Mouse (Mus musculus): Measurements from ENCODE around the gene Krtap24-1. TPM values are rescaled to one million over a fixed set of nuclear protein-coding genes. Genes with fewer than 3 reads are reported as not detected.

The Krtap24-1 gene
- polyA plus RNA-seq, 1 experiment, result not detected

DNA sequence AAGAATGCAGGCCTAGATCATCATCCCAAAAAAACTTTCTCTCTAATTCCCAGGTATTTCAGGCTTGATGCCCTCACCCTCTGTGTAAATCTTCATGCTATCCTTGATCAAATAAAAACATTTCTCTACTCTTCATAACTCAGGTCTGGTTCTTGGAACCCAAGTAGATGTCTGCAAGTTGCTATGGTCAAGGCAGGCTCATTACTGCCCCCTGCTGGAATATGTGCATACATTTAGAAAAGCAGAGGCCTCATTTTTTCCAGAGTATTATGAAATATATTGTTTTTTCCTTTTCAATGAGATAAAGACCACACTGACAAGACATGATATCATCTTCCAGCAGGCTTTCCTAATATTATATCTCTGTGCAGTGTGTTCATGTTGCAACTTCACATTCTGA, 19.3 kb downstream of the Krtap24-1 start:
- no peak overlapping the region for H3K4me3 ChIP-seq (ENCODE audit: insufficient read depth, low read depth, low read length)
- no peak overlapping the region for H3K27ac ChIP-seq (replicated peaks; ENCODE audit: low read depth, low read length)
- H3K4me1 ChIP-seq (ENCODE audit: control insufficient read depth, insufficient read depth, insufficient read length, low read length), result no peaks in the 10 kb centered on the region

DNA sequence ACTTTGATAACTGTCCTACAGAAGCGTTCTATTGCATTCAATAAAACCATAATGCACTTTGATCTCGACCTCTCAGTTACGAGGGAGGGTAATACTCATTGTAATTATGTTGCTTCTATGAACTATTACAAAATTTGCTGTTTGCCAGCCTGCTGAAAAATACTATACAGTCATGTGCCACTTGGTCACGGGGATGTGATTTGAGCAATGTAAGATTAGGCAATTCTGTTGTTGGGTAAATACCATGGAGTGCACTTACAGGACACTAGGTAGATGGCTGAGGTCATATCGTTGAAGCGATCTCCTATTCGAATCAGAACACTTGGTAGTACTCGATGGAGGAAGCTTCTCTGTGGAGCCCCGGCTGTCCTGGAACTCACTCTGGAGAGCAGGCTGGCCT, 28.7 kb downstream of the Krtap24-1 start:
- no peak overlapping the region for H3K27ac ChIP-seq (replicated peaks; ENCODE audit: low read depth, low read length)
- H3K4me1 ChIP-seq (ENCODE audit: control insufficient read depth, insufficient read depth, insufficient read length, low read length), result no peaks in the 10 kb centered on the region
- H3K4me3 ChIP-seq (ENCODE audit: insufficient read depth, low read depth, low read length), result no peak overlapping the region

DNA sequence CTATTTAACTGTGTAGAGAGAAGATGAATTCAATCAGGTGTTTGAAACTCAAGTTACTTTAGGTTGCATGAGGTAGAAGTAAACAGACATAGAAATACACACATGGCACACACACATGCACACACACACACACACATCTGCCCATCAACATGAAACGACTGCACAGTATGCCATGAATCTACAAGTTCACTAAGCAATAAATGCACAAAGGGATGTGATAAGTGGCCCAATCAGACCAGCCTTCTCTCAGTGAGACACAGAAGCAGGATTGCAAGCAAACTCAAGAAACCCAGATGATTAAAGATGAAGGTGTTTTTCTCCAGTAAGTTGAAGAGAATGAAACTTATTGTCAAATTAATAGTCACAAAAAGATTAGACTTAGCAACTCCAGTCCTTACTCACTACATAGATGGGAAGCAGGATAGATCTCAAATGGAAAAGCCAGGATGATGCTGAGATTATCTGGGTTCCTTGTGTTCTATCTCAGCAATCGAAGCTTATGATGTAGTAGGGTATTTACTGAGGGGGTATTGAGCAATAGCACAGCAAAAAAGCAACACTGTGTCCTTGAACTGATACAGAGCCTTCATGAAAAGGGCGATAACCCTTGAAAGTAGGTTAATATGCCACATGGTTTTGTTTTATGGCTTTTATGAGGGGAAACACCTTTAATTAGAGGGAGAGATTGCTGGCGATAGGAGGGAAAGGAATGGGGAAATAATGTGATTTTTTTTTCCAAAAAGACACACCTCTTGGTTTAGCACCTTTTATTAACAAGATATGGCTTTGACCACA, 36.0 kb downstream of the Krtap24-1 start:
- no peak overlapping the region for H3K4me3 ChIP-seq (ENCODE audit: insufficient read depth, low read depth, low read length)
- no peaks in the 10 kb centered on the region for H3K4me1 ChIP-seq (ENCODE audit: control insufficient read depth, insufficient read depth, insufficient read length, low read length)
- H3K27ac ChIP-seq (replicated peaks; ENCODE audit: low read depth, low read length), result no peak overlapping the region

DNA sequence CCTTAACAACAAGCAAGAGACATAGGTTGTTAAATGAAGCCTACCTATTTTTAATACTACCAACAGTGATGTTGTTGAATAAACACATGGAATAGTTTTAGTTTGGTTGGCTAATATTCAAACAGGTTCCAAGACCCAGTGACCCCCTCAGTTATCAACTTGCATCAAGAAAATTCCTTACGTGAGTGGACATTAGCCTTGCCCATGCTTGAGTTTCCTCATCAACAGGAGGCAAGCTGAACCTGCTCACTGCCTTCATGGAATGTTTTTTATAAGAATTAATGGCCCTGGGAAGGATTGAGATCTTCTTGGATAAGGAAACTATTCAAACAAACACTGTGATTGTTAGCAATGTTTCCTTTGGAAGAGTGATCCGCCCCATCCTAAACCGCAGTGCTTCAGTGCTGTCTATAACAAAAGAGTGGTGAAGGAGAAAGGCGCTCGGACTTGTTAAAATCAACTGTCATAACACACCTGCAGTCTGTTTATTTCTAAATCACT, 39.1 kb downstream of the Krtap24-1 start:
- no peaks in the 10 kb centered on the region for H3K4me1 ChIP-seq (ENCODE audit: control insufficient read depth, insufficient read depth, insufficient read length, low read length)
- no peak overlapping the region for H3K27ac ChIP-seq (replicated peaks; ENCODE audit: low read depth, low read length)
- no peak overlapping the region for H3K4me3 ChIP-seq (ENCODE audit: insufficient read depth, low read depth, low read length)

DNA sequence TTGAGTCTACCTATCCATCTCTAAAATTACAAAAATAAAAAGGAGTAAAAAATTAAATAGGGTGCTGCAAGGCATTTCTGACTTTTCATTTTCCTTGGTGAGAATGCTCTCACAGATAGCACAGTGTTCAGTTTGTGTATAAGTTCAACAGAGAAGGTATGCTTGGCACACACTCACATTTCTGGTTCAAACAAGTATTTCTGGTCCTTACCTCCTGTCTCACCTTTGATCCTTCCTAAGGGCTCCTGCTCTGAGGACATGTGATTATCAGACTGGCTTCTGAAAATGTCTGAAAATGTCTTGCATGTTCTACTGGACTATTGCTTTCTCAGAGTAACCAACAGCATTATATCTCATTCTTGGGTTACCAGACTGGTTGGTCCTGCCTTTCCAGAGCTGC, 41.9 kb downstream of the Krtap24-1 start:
- H3K4me3 ChIP-seq (ENCODE audit: insufficient read depth, low read depth, low read length), result no peak overlapping the region
- no peaks in the 10 kb centered on the region for H3K4me1 ChIP-seq (ENCODE audit: control insufficient read depth, insufficient read depth, insufficient read length, low read length)
- H3K27ac ChIP-seq (replicated peaks; ENCODE audit: low read depth, low read length), result no peak overlapping the region

DNA sequence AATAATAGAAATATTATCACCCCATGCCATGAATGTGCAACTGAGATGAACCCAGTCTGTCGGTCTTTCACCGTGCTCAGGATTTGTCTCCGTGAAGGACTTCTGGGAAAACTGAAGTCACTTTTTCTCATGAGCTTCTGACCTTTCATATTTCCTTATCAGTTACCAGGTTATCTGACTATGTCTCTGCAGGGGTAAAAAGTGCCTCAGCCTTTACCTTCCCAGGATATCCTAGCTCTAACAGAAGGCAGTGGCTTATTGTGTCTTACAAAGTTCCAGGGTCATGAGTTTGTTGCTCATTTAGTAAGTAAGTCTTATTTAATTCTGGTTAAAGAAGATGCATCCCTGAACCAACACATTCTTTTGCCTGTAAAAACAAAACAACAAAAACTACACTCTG, 42.3 kb downstream of the Krtap24-1 start:
- H3K27ac ChIP-seq (replicated peaks; ENCODE audit: low read depth, low read length), result no peak overlapping the region
- no peaks in the 10 kb centered on the region for H3K4me1 ChIP-seq (ENCODE audit: control insufficient read depth, insufficient read depth, insufficient read length, low read length)
- H3K4me3 ChIP-seq (ENCODE audit: insufficient read depth, low read depth, low read length), result no peak overlapping the region

DNA sequence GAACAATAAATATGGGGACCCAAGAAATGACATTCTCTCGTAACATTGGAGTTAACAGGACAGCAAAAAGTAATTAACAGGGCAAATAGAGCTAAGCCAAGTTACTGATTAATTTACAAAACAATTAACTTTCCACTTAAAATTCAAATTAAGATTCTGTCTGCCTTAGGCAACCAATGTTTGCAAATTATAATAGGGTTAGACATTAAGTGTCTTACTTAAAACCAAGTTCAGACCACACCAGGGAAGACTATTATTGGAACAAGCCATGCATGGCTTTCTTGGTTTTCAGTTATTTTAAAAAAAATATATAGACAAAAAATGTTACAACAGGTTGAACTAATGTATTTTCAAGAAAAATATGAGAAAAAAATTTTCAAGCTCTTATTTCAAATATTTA, 43.0 kb downstream of the Krtap24-1 start:
- no peaks in the 10 kb centered on the region for H3K4me1 ChIP-seq (ENCODE audit: control insufficient read depth, insufficient read depth, insufficient read length, low read length)
- no peak overlapping the region for H3K27ac ChIP-seq (replicated peaks; ENCODE audit: low read depth, low read length)

DNA sequence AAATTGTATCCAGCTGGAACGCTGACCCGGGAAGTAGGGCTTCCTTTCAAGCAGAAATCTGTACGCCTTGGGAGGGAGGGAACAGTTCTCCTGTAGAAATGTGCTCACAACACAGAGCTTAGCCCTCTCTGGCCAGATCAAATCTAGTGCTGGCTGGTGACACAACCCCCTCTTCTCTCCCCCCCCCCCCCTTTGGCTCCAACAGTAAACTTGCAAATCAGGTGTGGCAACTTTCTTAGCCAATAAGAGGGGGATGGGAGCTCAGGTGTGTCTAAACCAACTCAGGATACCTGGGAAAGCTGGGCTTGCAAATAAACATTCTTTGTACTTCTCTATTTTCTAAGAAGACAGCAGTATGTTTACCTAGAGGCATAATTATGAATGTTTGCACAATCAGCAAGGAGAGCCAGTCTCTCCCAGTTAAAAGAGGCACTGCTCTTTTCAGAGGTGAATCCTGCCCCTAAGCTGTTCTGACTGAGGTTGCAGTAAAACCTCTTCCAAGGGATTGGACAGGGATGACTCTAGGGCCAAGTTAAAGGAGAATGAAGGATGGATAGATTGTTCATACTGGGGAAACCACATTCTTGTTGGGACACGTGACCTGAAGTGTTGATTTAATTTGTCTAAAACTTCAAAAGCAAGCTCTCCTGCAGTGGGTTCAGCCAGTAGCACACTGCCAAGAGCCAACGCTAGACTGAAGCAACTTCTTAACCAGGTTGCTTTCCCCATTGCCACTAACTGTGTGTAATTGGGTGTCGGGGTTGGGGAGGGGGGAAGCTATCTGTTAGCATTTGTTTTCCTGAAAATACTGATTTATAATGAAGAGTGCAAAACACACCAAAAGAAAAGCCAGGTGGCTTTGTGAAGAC, 48.8 kb downstream of the Krtap24-1 start, which contains the start of gene Cldn8:
Cldn8 (minus strand) TSS at position 139 of the 869 bp plus-strand sequence.
- H3K4me3 ChIP-seq (ENCODE audit: insufficient read depth, low read depth, low read length), result no peak within 1 kb of the TSS
- no peaks in the 10 kb centered on the region for H3K4me1 ChIP-seq (ENCODE audit: control insufficient read depth, insufficient read depth, insufficient read length, low read length)
- no peak within 1 kb of the TSS for H3K27ac ChIP-seq (replicated peaks; ENCODE audit: low read depth, low read length)

More for the DNA sequence above, 43.0 kb downstream of the Krtap24-1 start:
- H3K4me3 ChIP-seq (ENCODE audit: insufficient read depth, low read depth, low read length), result no peak overlapping the region

DNA sequence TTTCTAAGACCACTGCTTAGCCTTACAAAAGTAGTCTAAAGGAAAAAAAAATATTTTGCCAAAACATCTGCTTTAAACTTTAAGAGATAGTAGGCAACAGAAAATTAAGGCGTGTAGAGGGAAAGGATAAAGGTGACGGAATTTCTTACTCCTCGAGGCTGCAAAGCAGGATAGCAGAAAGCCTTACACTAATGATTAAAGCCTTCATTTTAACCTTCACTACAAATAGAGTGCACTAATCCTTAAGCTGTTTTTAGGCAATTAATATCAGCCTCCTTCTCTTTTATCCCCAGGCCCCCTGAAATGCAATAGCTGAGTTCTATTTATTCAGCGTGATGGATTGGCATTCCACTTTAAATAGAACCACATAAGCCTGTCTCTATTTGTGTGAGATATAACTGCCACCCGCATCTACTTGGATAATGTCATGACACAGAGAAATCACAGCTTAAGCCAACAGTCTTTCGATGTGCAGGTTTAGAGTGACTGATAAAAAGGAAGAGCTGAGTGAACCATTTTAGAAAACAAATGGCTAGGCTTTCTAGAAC, 50.4 kb downstream of the Krtap24-1 start:
- Histone ChIP-seq H3K4me3 (ENCODE audit: insufficient read depth, low read depth, low read length) (no peak overlapping the region), H3K27ac (replicated peaks; ENCODE audit: low read depth, low read length) (no peak overlapping the region), H3K4me1 (ENCODE audit: control insufficient read depth, insufficient read depth, insufficient read length, low read length) (no peaks in the 10 kb centered on the region)

Other genes starting within 250 kb of the Krtap24-1 start
- gene Cldn17, start 105.3 kb downstream of the Krtap24-1 start, polyA plus RNA-seq (2012; ENCODE audit: insufficient read depth, insufficient read length, missing spikeins), result not detected in 2 replicates
- not detected in 2 replicates for gene Cldn8, start 49.1 kb downstream of the Krtap24-1 start, polyA plus RNA-seq (2012; ENCODE audit: insufficient read depth, insufficient read length, missing spikeins)
- gene 2310079G19Rik, start 15.4 kb upstream of the Krtap24-1 start, polyA plus RNA-seq (2012; ENCODE audit: insufficient read depth, insufficient read length, missing spikeins), result not detected in 2 replicates
- gene Krtap26-1, start 35.5 kb upstream of the Krtap24-1 start, polyA plus RNA-seq (2012; ENCODE audit: insufficient read depth, insufficient read length, missing spikeins), result not detected in 2 replicates
- not detected in 2 replicates for gene Krtap27-1, start 59.4 kb upstream of the Krtap24-1 start, polyA plus RNA-seq (2012; ENCODE audit: insufficient read depth, insufficient read length, missing spikeins)
- gene 2310061N02Rik, start 95.7 kb upstream of the Krtap24-1 start, polyA plus RNA-seq (2012; ENCODE audit: insufficient read depth, insufficient read length, missing spikeins), result not detected in 2 replicates
- not detected in 2 replicates for gene Krtap13-1, start 116.6 kb upstream of the Krtap24-1 start, polyA plus RNA-seq (2012; ENCODE audit: insufficient read depth, insufficient read length, missing spikeins)
- gene Krtap13, start 139.4 kb upstream of the Krtap24-1 start, polyA plus RNA-seq (2012; ENCODE audit: insufficient read depth, insufficient read length, missing spikeins), result not detected in 2 replicates
- not detected in 2 replicates for gene 2310034C09Rik, start 146.6 kb upstream of the Krtap24-1 start, polyA plus RNA-seq (2012; ENCODE audit: insufficient read depth, insufficient read length, missing spikeins)
- not detected in 2 replicates for gene 2310057N15Rik, start 161.9 kb upstream of the Krtap24-1 start, polyA plus RNA-seq (2012; ENCODE audit: insufficient read depth, insufficient read length, missing spikeins)
- not detected in 2 replicates for gene Gm5965, start 165.6 kb upstream of the Krtap24-1 start, polyA plus RNA-seq (2012; ENCODE audit: insufficient read depth, insufficient read length, missing spikeins)
- not detected in 2 replicates for gene Gm20741, start 199.9 kb upstream of the Krtap24-1 start, polyA plus RNA-seq (2012; ENCODE audit: insufficient read depth, insufficient read length, missing spikeins)
- gene Krtap15, start 207.9 kb upstream of the Krtap24-1 start, polyA plus RNA-seq (2012; ENCODE audit: insufficient read depth, insufficient read length, missing spikeins), result not detected in 2 replicates
- not detected in 2 replicates for gene Krtap14, start 213.9 kb upstream of the Krtap24-1 start, polyA plus RNA-seq (2012; ENCODE audit: insufficient read depth, insufficient read length, missing spikeins)